Mouse (Mus musculus) CH12.LX (cell line): ENCODE results near the gene Hoxd4.

Experiments used
- CTCF ChIP-seq, 2 experiments: IDR thresholded peaks in 1 of 2; conservative IDR thresholded peaks in 1 of 2; 2 replicates each; pipeline ENCODE4 v1.5.1; 2011 to 2012; ENCODE audit warnings: low read depth in 2 of 2, low read length in 2 of 2, improper control_type of control experiment in 1 of 2, inconsistent platforms in 1 of 2, mild to moderate bottlenecking in 1 of 2, moderate library complexity in 1 of 2
- KAT2A ChIP-seq: IDR thresholded peaks from 2 replicates; pipeline ENCODE4 v1.6.1; 2012; ENCODE audit warnings: low read length, improper control_type of control experiment, inconsistent platforms; ENCODE audit not compliant: insufficient replicate concordance
- POLR2A ChIP-seq: IDR thresholded peaks from 2 replicates; pipeline ENCODE4 v1.6.1; 2011; ENCODE audit warnings: low read depth, mild to moderate bottlenecking, improper control_type of control experiment, low read length
- SMC3 ChIP-seq: IDR thresholded peaks from 2 replicates; pipeline ENCODE4 v1.6.1; 2011; ENCODE audit warnings: low read depth, low read length, improper control_type of control experiment
- USF1 ChIP-seq: IDR thresholded peaks from 2 replicates; pipeline ENCODE4 v1.6.1; 2014; ENCODE audit warnings: low read depth, mild to moderate bottlenecking, inconsistent platforms, low read length, improper control_type of control experiment

DNA sequence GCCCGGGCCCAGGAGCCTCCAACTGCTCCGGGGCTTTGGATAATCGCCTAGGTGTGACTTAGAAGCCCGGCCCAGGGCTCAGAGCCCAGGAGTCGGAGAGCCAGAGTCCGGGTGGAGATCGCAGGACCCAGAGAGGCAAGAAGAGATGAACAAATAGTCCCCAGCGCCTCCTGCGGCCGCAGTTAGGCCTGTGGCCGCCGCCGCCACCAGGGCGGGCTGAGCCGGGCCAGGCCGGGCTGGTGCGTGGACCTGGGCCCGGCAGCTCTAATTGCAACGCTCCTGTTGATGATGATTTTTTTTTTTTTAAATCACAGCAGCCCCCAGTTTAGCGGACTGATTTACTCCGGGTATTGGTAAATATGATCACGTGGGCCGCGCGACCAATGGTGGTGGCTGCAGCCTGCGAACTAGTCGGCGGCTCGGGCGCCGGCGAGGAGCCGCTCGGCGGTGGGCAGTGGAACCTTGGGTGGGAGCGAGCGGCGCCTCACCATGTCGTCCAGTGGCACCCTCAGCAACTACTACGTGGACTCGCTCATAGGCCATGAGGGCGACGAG lies 14.1 kb upstream of the Hoxd4 start, which contains the start of gene Hoxd9:
- no peak for TF ChIP-seq POLR2A
- no peak for TF ChIP-seq USF1
- no peak for TF ChIP-seq CTCF (conservative IDR thresholded peaks at IDR 0.05 in 1 of 2, IDR thresholded peaks at IDR 0.05 in 1 of 2; ENCODE audit: low read depth in 2 of 2, low read length in 2 of 2)
- no peak for TF ChIP-seq SMC3
- TF ChIP-seq KAT2A = no peak
